Mouse (Mus musculus) forebrain, embryonic 14.5 days (tissue): ENCODE measurements around the gene Cyth3. TPM values are rescaled to one million over a fixed set of nuclear protein-coding genes. Genes with fewer than 3 reads are reported as not detected.

Experiments
- ATAC-seq: fragments of 200-750 bp; cut with Nextera tagmentation; 2 replicates; pipeline ENCODE4 v1.8.0; 2017; ENCODE audit warnings: mild to moderate bottlenecking, moderate library complexity
- DNase-seq: peaks from one replicate; pipeline ENCODE4 v3.0.0-alpha.2; 2015; ENCODE audit warnings: low spot score
- H3K27ac ChIP-seq: fragments of 300-500 bp; sonication (generic); 2 replicates; pipeline ENCODE4 v1.5.1; 2014; ENCODE audit warnings: low read depth, mild to moderate bottlenecking, control low read depth, low read length, moderate library complexity
- H3K27me3 ChIP-seq: fragments of 300-500 bp; sonication (generic); replicated peaks from 2 replicates; pipeline ENCODE4 v1.6.1; 2014; ENCODE audit warnings: low read length, control low read depth, mixed read lengths; ENCODE audit not compliant: control insufficient read depth, insufficient read depth
- H3K36me3 ChIP-seq: fragments of 300-500 bp; sonication (generic); 2 replicates; pipeline ENCODE4 v1.6.1; 2014; ENCODE audit warnings: low read length, control low read depth; ENCODE audit not compliant: control insufficient read depth, insufficient read depth
- H3K4me1 ChIP-seq: fragments of 300-500 bp; sonication (generic); 2 replicates; pipeline ENCODE4 v1.6.1; 2014; ENCODE audit warnings: antibody characterized with exemption, low read length, control low read depth; ENCODE audit not compliant: control insufficient read depth, insufficient read depth
- H3K4me2 ChIP-seq: fragments of 300-500 bp; sonication (generic); 2 replicates; pipeline ENCODE4 v1.6.1; 2014; ENCODE audit warnings: mild to moderate bottlenecking, control low read depth, low read length
- H3K4me3 ChIP-seq: fragments of 300-500 bp; sonication (generic); 2 replicates; pipeline ENCODE4 v1.5.1; 2014; ENCODE audit warnings: low read depth, low read length, control low read depth
- H3K9ac ChIP-seq: fragments of 300-500 bp; sonication (generic); 2 replicates; pipeline ENCODE4 v1.6.1; 2014; ENCODE audit warnings: mild to moderate bottlenecking, low read length, control low read depth, moderate library complexity
- H3K9me3 ChIP-seq: fragments of 300-500 bp; sonication (generic); replicated peaks from 2 replicates; pipeline ENCODE4 v1.6.1; 2016; ENCODE audit warnings: low read length, control low read depth, mixed read lengths; ENCODE audit not compliant: control insufficient read depth
- WGBS: fragments of 180-500 bp; shearing (Covaris S2); extraction: QIAGEN DNeasy Blood & Tissue Kit; methylation state at CpG from one replicate; pipeline ENCODE4 v1.1.7; 2014; 5-methylcytosine and 5-hydroxymethylcytosine counted together
- polyA plus RNA-seq: library from polyadenylated mRNA; unstranded; fragments of >200 nt; fragmentation: Nextera tagmentation; extraction: Ambion mirVana; gene quantifications from 2 replicates; pipeline ENCODE4 v1.2.1, GENCODE M21; 2014

The Cyth3 gene
- polyA plus RNA-seq, 1 experiment from 2014 or later: 26.1 TPM

DNA sequence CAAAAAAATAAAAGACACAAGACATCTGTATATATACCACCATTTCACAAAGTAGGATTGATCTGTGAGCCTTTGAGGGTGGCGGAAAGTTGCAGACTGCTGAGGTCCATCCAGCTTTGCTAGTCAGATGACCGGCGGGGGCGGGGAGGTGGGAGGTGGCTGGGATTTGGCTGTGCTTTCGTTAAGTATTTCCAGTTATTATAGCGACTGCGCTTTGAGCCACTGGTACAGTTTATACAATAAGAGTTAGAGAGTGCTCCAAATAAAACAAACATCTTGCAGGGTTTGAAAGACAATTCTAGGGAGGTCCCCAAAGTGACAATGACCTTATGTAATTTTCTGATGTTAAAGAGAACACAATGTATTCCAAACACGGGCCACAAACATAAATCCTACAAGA is 35.9 kb upstream of the Cyth3 start:
- Histone ChIP-seq H3K4me1 (peaks cover 3% of the 10 kb centered on the region; the same call in 1 of the 2 replicates), H3K9me3 (no peaks in the 10 kb centered on the region), H3K27ac (no peak overlapping the region), H3K4me3 (no peak overlapping the region), H3K36me3 (no peaks in the 10 kb centered on the region), H3K27me3 (no peaks in the 10 kb centered on the region), H3K9ac (no peak overlapping the region), H3K4me2 (no peak overlapping the region)
- DNase-seq (no peak), ATAC-seq (no peak)
- 88% methylated on average over 8 of the region's 8 CpGs for WGBS

DNA sequence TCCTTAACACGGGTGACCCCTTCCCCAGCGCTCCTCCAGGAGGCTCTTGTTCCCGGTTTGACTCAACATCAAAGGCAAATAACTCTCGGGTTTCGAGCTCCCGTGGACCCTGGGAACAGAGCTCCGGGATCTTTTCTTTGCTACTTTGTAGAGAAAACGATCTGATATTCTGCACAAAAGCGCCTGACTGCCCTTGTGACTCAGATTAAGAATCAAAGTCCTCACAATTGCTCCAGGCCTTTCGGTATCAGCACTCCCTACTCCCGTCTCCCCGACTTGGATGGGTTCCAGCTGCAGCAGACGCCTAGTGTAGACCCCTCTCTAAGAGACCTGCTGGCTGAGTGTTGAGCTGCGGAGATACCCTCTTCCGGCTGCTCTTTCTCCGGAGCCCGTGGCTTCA is 33.1 kb upstream of the Cyth3 start:
- DNase-seq: peak; percentile 74
- ATAC-seq: peak; percentile 85
- H3K27ac ChIP-seq: no peak overlapping the region
- whole genome bisulfite sequencing: 25% methylated on average over 17 of the region's 17 CpGs
- H3K36me3 ChIP-seq: no peaks in the 10 kb centered on the region
- no peak overlapping the region for H3K4me3 ChIP-seq
- H3K4me2 ChIP-seq: 0 out of 2 replicates have a peak overlapping the region, but pooled peaks have one; percentile 14
- peaks cover 3% of the 10 kb centered on the region; the same call in 1 of the 2 replicates for H3K4me1 ChIP-seq
- no peak overlapping the region for H3K9ac ChIP-seq
- H3K9me3 ChIP-seq: no peaks in the 10 kb centered on the region
- H3K27me3 ChIP-seq: no peaks in the 10 kb centered on the region

- ATAC-seq (no peak), DNase-seq (no peak)
- Histone ChIP-seq H3K4me2 (no peak overlapping the region), H3K27me3 (no peaks in the 10 kb centered on the region), H3K36me3 (no peaks in the 10 kb centered on the region), H3K9me3 (no peaks in the 10 kb centered on the region), H3K4me1 (peaks cover 3% of the 10 kb centered on the region; the same call in 1 of the 2 replicates), H3K9ac (no peak overlapping the region), H3K4me3 (no peak overlapping the region), H3K27ac (no peak overlapping the region)
- 71% methylated on average over 5 of the region's 5 CpGs for WGBS
Measured at GRCm38 (mm10) chr5:143592926-143593325, 29.3 kb upstream of the Cyth3 start.

GRCm38 (mm10) chr5:143593563-143594146 is 28.6 kb upstream of the Cyth3 start:
- H3K4me1 ChIP-seq: peaks cover 3% of the 10 kb centered on the region; the same call in 1 of the 2 replicates
- 89% methylated on average over 11 of the region's 11 CpGs for WGBS
- no peak overlapping the region for H3K9ac ChIP-seq
- H3K27ac ChIP-seq: no peak overlapping the region
- DNase-seq (no peak), ATAC-seq (no peak)
- no peaks in the 10 kb centered on the region for H3K36me3 ChIP-seq
- no peak overlapping the region for H3K4me3 ChIP-seq
- H3K27me3 ChIP-seq: no peaks in the 10 kb centered on the region
- H3K4me2 ChIP-seq: no peak overlapping the region
- no peaks in the 10 kb centered on the region for H3K9me3 ChIP-seq

DNA sequence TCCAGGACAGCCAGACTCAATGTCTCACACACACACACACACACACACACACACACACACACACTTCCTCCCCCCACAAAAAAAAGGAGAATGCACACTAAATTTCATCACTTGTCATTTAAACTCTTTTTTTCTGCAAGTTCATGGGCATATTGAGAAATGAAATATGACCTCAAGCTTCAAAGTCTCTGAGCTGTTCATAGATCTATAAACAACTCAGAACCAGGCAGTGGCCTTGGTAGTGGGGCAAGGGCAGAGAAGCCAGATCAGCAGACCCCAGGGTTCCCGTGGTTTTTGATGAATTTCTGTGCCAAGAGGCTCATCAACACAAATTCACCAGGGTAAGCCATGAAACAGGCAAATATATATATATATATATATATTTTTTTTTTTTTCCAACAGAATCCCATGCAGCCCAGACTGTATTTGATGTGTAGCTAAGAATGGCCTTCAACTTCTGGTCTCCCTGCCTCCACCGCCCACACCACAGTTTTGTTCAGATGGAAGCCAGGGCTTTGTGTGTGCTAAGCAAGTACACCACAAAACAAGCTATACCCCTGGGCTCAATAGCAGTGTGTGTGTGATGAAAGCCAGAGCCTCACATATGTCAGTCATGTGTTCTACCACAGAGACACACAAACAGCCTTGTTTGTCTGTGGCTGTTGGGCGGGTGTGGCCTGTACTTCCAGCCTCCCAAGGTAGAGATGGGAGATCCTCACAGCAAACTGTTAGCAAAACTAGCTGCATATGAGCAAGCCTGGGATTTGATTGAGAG is 27.8 kb upstream of the Cyth3 start:
- H3K36me3 ChIP-seq: no peaks in the 10 kb centered on the region
- peaks cover under 1% of the 10 kb centered on the region; the same call in 1 of the 2 replicates for H3K4me1 ChIP-seq
- no peaks in the 10 kb centered on the region for H3K9me3 ChIP-seq
- DNase-seq (no peak), ATAC-seq (no peak)
- H3K27me3 ChIP-seq: no peaks in the 10 kb centered on the region
- H3K27ac ChIP-seq: no peak overlapping the region
- WGBS: 93% methylated on average over 3 of the region's 3 CpGs
- no peak overlapping the region for H3K4me2 ChIP-seq
- H3K4me3 ChIP-seq: no peak overlapping the region
- no peak overlapping the region for H3K9ac ChIP-seq

- ATAC-seq (no peak), DNase-seq (no peak)
- H3K36me3 ChIP-seq: no peaks in the 10 kb centered on the region
- no peaks in the 10 kb centered on the region for H3K27me3 ChIP-seq
- no peak overlapping the region for H3K4me3 ChIP-seq
- WGBS: 66% methylated on average over 10 of the region's 10 CpGs
- no peaks in the 10 kb centered on the region for H3K9me3 ChIP-seq
- no peaks in the 10 kb centered on the region for H3K4me1 ChIP-seq
- no peak overlapping the region for H3K27ac ChIP-seq
- H3K4me2 ChIP-seq: no peak overlapping the region
- no peak overlapping the region for H3K9ac ChIP-seq
Measured at GRCm38 (mm10) chr5:143602051-143602450, 20.2 kb upstream of the Cyth3 start.

DNA sequence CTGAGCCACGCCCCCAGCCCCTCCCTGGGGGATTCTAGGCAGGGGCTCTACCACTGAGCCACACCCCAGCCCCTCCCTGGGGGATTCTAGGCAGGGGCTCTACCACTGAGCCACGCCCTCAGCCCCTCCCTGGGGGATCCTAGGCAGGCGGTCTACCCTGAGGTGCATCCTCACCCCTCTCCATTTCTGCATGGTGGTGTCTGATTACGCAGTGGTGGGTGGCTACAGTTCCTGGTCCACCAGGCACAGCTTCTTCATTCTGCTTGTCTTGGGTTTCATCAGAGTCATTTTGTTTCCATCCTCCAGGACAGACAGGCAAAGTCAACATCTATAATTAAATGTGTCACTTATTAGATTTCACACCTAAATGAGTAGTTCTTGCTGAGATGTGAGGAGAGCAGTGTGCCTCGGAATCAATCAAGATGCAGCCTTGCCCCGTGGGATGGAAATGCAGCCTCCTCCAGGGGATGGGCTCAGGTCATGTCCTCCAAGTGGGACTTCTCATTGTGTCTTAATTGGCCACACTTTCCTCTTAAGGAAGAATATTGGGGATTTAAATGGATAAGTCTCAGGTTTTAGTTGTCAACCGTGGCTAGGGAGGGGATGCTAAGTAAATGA is 18.0 kb upstream of the Cyth3 start:
- 82% methylated on average over 6 of the region's 7 CpGs for WGBS
- no peak overlapping the region for H3K9ac ChIP-seq
- ATAC-seq: no peak
- H3K4me1 ChIP-seq: no peaks in the 10 kb centered on the region
- H3K4me2 ChIP-seq: no peak overlapping the region
- DNase-seq: no peak
- no peaks in the 10 kb centered on the region for H3K36me3 ChIP-seq
- no peak overlapping the region for H3K27ac ChIP-seq
- H3K9me3 ChIP-seq: no peaks in the 10 kb centered on the region
- no peaks in the 10 kb centered on the region for H3K27me3 ChIP-seq
- H3K4me3 ChIP-seq: no peak overlapping the region

- ATAC-seq (no peak), DNase-seq (no peak)
- H3K9ac ChIP-seq: no peak overlapping the region
- no peaks in the 10 kb centered on the region for H3K4me1 ChIP-seq
- no peak overlapping the region for H3K4me3 ChIP-seq
- H3K36me3 ChIP-seq: no peaks in the 10 kb centered on the region
- 82% methylated on average over 10 of the region's 10 CpGs for WGBS
- H3K27ac ChIP-seq: no peak overlapping the region
- H3K4me2 ChIP-seq: no peak overlapping the region
- H3K9me3 ChIP-seq: no peaks in the 10 kb centered on the region
- no peaks in the 10 kb centered on the region for H3K27me3 ChIP-seq
Measured at GRCm38 (mm10) chr5:143606756-143607155, 15.5 kb upstream of the Cyth3 start.

DNA sequence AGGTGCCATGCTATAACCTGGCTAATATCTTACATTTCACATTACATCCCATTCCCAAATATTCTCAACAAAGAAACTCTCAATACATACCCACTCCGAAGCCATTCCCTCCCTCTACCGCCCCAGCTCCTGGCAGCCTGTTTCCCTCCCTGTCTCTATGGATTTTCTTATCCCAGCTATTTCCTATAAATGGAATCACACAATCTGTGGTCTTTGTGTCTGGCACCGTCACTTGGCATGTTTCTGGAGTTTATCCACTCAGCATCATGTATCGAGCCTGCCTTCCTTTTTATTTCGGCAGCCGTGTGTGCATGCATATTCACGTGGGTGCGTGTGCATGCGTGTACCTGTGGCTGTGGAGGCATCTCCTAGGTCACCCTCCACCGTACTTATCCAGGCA is 14.1 kb upstream of the Cyth3 start:
- H3K27ac ChIP-seq: no peak overlapping the region
- no peak for ATAC-seq
- no peak for DNase-seq
- no peaks in the 10 kb centered on the region for H3K36me3 ChIP-seq
- no peak overlapping the region for H3K9ac ChIP-seq
- no peaks in the 10 kb centered on the region for H3K9me3 ChIP-seq
- no peak overlapping the region for H3K4me2 ChIP-seq
- no peaks in the 10 kb centered on the region for H3K4me1 ChIP-seq
- H3K27me3 ChIP-seq: no peaks in the 10 kb centered on the region
- WGBS: 88% methylated on average over 10 of the region's 10 CpGs
- no peak overlapping the region for H3K4me3 ChIP-seq
